8 mouse cellular contexts compared by ENCODE assay signal in genomic region chr13:56113431-56114248, GRCm38 (mm10). TPM values are rescaled to one million over a fixed set of nuclear protein-coding genes. Genes with fewer than 3 reads are reported as not detected.
DNase-seq lines count a peak whose midpoint lies in the region; ATAC-seq lines count a peak whose summit lies in the region.

No protein-coding gene starts in this region.

- H3K9me3 ChIP-seq in forebrain, embryonic 13.5 days (replicated peaks): no peaks in the 10 kb centered on the region
- no peaks in the 10 kb centered on the region for H3K9me3 ChIP-seq in forebrain, embryonic 11.5 days (ENCODE audit: control insufficient read depth, low read length)
- no peaks in the 10 kb centered on the region for H3K9me3 ChIP-seq in kidney, embryonic 15.5 days (replicated peaks)
- H3K9me3 ChIP-seq in midbrain, embryonic 13.5 days: no peaks in the 10 kb centered on the region

- H3K27ac ChIP-seq in forebrain, embryonic 13.5 days: 0 out of 2 replicates have a peak overlapping the region, but pooled peaks have one; percentile 19
- H3K27ac ChIP-seq in forebrain, embryonic 11.5 days (ENCODE audit: low read depth, low read length): no peak overlapping the region
- H3K27ac ChIP-seq in kidney, embryonic 15.5 days: peak overlapping the region; percentile 73
- no peak overlapping the region for H3K27ac ChIP-seq in midbrain, embryonic 13.5 days

- no peak overlapping the region for H3K9ac ChIP-seq in forebrain, embryonic 13.5 days
- no peak overlapping the region for H3K9ac ChIP-seq in forebrain, embryonic 11.5 days (ENCODE audit: low read length)
- no peak overlapping the region for H3K9ac ChIP-seq in kidney, embryonic 15.5 days
- H3K9ac ChIP-seq in midbrain, embryonic 13.5 days (replicated peaks): 0 out of 2 replicates have a peak overlapping the region, but pooled peaks have one; percentile 10

- peaks cover 68% of the 10 kb centered on the region for H3K36me3 ChIP-seq in forebrain, embryonic 13.5 days (ENCODE audit: poor library complexity, severe bottlenecking)
- peaks cover 2% of the 10 kb centered on the region for H3K36me3 ChIP-seq in forebrain, embryonic 11.5 days (ENCODE audit: control insufficient read depth, insufficient read depth, low read length)
- H3K36me3 ChIP-seq in kidney, embryonic 15.5 days: peaks cover 25% of the 10 kb centered on the region; the same call in 1 of the 2 replicates
- H3K36me3 ChIP-seq in midbrain, embryonic 13.5 days: peaks cover 46% of the 10 kb centered on the region

- ATAC-seq in forebrain, embryonic 13.5 days: no peak
- ATAC-seq in forebrain, embryonic 11.5 days (replicated peaks; ENCODE audit: low FRiP score): no peak
- ATAC-seq in kidney, embryonic 15.5 days (replicated peaks; ENCODE audit: low FRiP score): 0 out of 2 replicates have a peak, but pooled peaks have one; percentile 18
- ATAC-seq in midbrain, embryonic 13.5 days: no peak

- H3K4me3 ChIP-seq in forebrain, embryonic 13.5 days: no peak overlapping the region
- no peak overlapping the region for H3K4me3 ChIP-seq in forebrain, embryonic 11.5 days (ENCODE audit: low read depth, low read length)
- no peak overlapping the region for H3K4me3 ChIP-seq in kidney, embryonic 15.5 days (replicated peaks)
- H3K4me3 ChIP-seq in midbrain, embryonic 13.5 days (replicated peaks): no peak overlapping the region

- no peak overlapping the region for H3K4me2 ChIP-seq in forebrain, embryonic 13.5 days
- no peak overlapping the region for H3K4me2 ChIP-seq in forebrain, embryonic 11.5 days (ENCODE audit: low read depth, low read length, severe bottlenecking)
- no peak overlapping the region for H3K4me2 ChIP-seq in kidney, embryonic 15.5 days
- H3K4me2 ChIP-seq in midbrain, embryonic 13.5 days (replicated peaks): no peak overlapping the region

- H3K27me3 ChIP-seq in forebrain, embryonic 13.5 days: no peaks in the 10 kb centered on the region
- no peaks in the 10 kb centered on the region for H3K27me3 ChIP-seq in forebrain, embryonic 11.5 days (ENCODE audit: control insufficient read depth, insufficient read depth, low read length)
- no peaks in the 10 kb centered on the region for H3K27me3 ChIP-seq in kidney, embryonic 15.5 days
- H3K27me3 ChIP-seq in midbrain, embryonic 13.5 days: no peaks in the 10 kb centered on the region

- WGBS in forebrain, embryonic 13.5 days: 76% methylated on average over 19 of the region's 19 CpGs
- WGBS in forebrain, embryonic 11.5 days: 78% methylated on average over 19 of the region's 19 CpGs
- WGBS in kidney, embryonic 15.5 days: 54% methylated on average over 19 of the region's 19 CpGs
- WGBS in midbrain, embryonic 13.5 days: 78% methylated on average over 19 of the region's 19 CpGs

- peaks cover 51% of the 10 kb centered on the region for H3K4me1 ChIP-seq in forebrain, embryonic 13.5 days
- peaks cover 6% of the 10 kb centered on the region; the same call in 1 of the 2 replicates for H3K4me1 ChIP-seq in forebrain, embryonic 11.5 days (replicated peaks; ENCODE audit: control insufficient read depth, insufficient read depth, low read length)
- H3K4me1 ChIP-seq in kidney, embryonic 15.5 days: peaks cover 93% of the 10 kb centered on the region
- peaks cover 64% of the 10 kb centered on the region for H3K4me1 ChIP-seq in midbrain, embryonic 13.5 days (replicated peaks)

- no peak for DNase-seq in forebrain, embryonic 11.5 days (ENCODE audit: low spot score)
- DNase-seq in cerebellum, adult 8-10 months: peak; percentile 31
- DNase-seq in heart, adult 18-20 months: peak; percentile 69 to 85
- DNase-seq in spleen, postnatal 36 days (ENCODE audit: low spot score in 2 of 2): no peak
- no peak for DNase-seq in thymus, postnatal 4 days

RNA-seq across cellular contexts. Expression of gene H2afy, which starts 22.5 kb away (rescaled TPM):
- polyA plus RNA-seq in forebrain, embryonic 13.5 days (2015; fragmentation: Nextera tagmentation; extraction: Ambion mirVana): 545 and 548 TPM in 2 replicates
- 685 and 702 TPM in 2 replicates for polyA plus RNA-seq in forebrain, embryonic 11.5 days (2014; fragmentation: Nextera tagmentation; extraction: Ambion mirVana)
- 10 to 100 TPM; 47.2 to 58.4 TPM for total RNA-seq in heart, adult 18-20 months (2021)
- 395 and 406 TPM in 2 replicates for polyA plus RNA-seq in kidney, embryonic 15.5 days (2015; fragmentation: Nextera tagmentation; extraction: Ambion mirVana)
- polyA plus RNA-seq in midbrain, embryonic 13.5 days (2015; fragmentation: Nextera tagmentation; extraction: Ambion mirVana): 414 and 443 TPM in 2 replicates

Comparison
In these comparisons a context has a peak if more than half of its experiments do, and no peak if none do; other contexts are left out.
1. H3K27ac ChIP-seq: peak in forebrain, embryonic 13.5 days (single experiment) and kidney, embryonic 15.5 days (single experiment); none in forebrain, embryonic 11.5 days (single experiment) and midbrain, embryonic 13.5 days (single experiment).
2. DNase-seq: peak in cerebellum, adult 8-10 months (single experiment) and heart, adult 18-20 months (2 of 2); none in forebrain, embryonic 11.5 days (single experiment), spleen, postnatal 36 days (0 of 2) and thymus, postnatal 4 days (single experiment).